26 mouse cellular contexts compared by ENCODE assay signal in genomic region chr9:14827875-14828274, GRCm38 (mm10). TPM values are rescaled to one million over a fixed set of nuclear protein-coding genes. Genes with fewer than 3 reads are reported as not detected.
A peak's percentile ranks its signal among the peaks of the same experiment; 100 is the strongest.
DNase-seq lines count a peak whose midpoint lies in the region; ATAC-seq and TF ChIP-seq lines count a peak whose summit lies in the region.
"Had no signal": no experiment of that assay in that cellular context is flagged by ENCODE, and none has a peak within 500 bp of the region (broad histone marks: within the 10 kb centered on the region; RNA-seq: fewer than 3 reads in every experiment).

No protein-coding gene starts in this region.

- DNase-seq in frontal cortex, postnatal 10 days (ENCODE audit: low spot score in 2 of 2) = no peak
- peak; percentile 8 for DNase-seq in lung, adult 2 months
- peak; percentile 26 for DNase-seq in lung, postnatal 25 days (ENCODE audit: low spot score)
- no peak for DNase-seq in left cerebral cortex, adult 11 months (ENCODE audit: low spot score)
- no peak for DNase-seq in right cerebral cortex, postnatal 36 days (ENCODE audit: low spot score in 2 of 2)
- DNase-seq: adrenal gland, postnatal 25 days; B cell, adult 2 months; cerebellum, adult 18-20 months; cerebellum, adult 9-10 months; cerebellum, postnatal 14 days; gastrocnemius, adult 2 months; gastrocnemius, postnatal 14 days; heart, adult 18-20 months; heart, postnatal 10 days; heart, postnatal 36 days had no signal

- H3K4me3 ChIP-seq in lung, adult 2 months (replicated peaks; ENCODE audit: extremely low read depth, low read depth, low read length) = no peak overlapping the region
- H3K4me3 ChIP-seq: forebrain, embryonic 10.5 days; forebrain, embryonic 13.5 days; gastrocnemius, adult 2 months; heart, embryonic 12.5 days; heart, embryonic 15.5 days; hindbrain, embryonic 10.5 days; hindbrain, embryonic 13.5 days; intestine, embryonic 15.5 days had no signal

- no peak for TF ChIP-seq CTCF in lung, adult 2 months (IDR thresholded peaks at IDR 0.05; ENCODE audit: insufficient read depth, low read length)

- no peak for TF ChIP-seq POLR2A in lung, adult 2 months (IDR thresholded peaks at IDR 0.05; ENCODE audit: borderline replicate concordance, extremely low read depth, low read depth, low read length)

- 56% methylated on average over 2 of the region's 2 CpGs for WGBS in lung, adult 2 months

- ATAC-seq in frontal cortex, adult (ENCODE audit: low TSS enrichment) = peak; percentile 85
- ATAC-seq: forebrain, embryonic 13.5 days; hindbrain, embryonic 16.5 days; intestine, embryonic 15.5 days; Patski had no signal

- H3K4me1 ChIP-seq in lung, adult 2 months (ENCODE audit: control insufficient read depth, insufficient read depth, low read length) = no peaks in the 10 kb centered on the region
- H3K4me1 ChIP-seq: forebrain, embryonic 10.5 days; forebrain, embryonic 13.5 days; heart, embryonic 12.5 days; heart, embryonic 15.5 days; hindbrain, embryonic 10.5 days; hindbrain, embryonic 13.5 days; intestine, embryonic 15.5 days had no signal

RNA-seq across cellular contexts. Expression of gene Gpr83, which starts 32.1 kb away (rescaled TPM):
- polyA plus RNA-seq in lung, adult 2 months (2012; rRNA removed) = 0.27 and 0.32 TPM in 2 replicates
- polyA plus RNA-seq: G1E; heart, embryonic 12.5 days; Patski had no signal

RNA-seq across cellular contexts. Expression of gene Ankrd49, which starts 43.2 kb away (rescaled TPM):
- polyA plus RNA-seq in lung, adult 2 months (2012; rRNA removed) = 3.3 and 5.0 TPM in 2 replicates

RNA-seq across cellular contexts. Expression of gene Mre11a, which starts 43.4 kb away (rescaled TPM):
- polyA plus RNA-seq in lung, adult 2 months (2012; rRNA removed) = 2.1 and 3.8 TPM in 2 replicates

RNA-seq across cellular contexts. Expression of gene 1700012B09Rik, which starts 57.0 kb away (rescaled TPM):
- 0.72 and 1.6 TPM in 2 replicates for polyA plus RNA-seq in lung, adult 2 months (2012; rRNA removed)
- polyA plus RNA-seq: forebrain, embryonic 10.5 days; G1E; heart, embryonic 12.5 days; intestine, embryonic 15.5 days; Patski had no signal

Comparison
In these comparisons a context has a peak if more than half of its experiments do, and no peak if none do; other contexts are left out.
1. DNase-seq: peak in lung, adult 2 months (single experiment) and lung, postnatal 25 days (single experiment); none in frontal cortex, postnatal 10 days (0 of 2), left cerebral cortex, adult 11 months (single experiment) and right cerebral cortex, postnatal 36 days (0 of 2).